Mouse (Mus musculus): ENCODE measurements around the gene Itpr2.

DNA sequence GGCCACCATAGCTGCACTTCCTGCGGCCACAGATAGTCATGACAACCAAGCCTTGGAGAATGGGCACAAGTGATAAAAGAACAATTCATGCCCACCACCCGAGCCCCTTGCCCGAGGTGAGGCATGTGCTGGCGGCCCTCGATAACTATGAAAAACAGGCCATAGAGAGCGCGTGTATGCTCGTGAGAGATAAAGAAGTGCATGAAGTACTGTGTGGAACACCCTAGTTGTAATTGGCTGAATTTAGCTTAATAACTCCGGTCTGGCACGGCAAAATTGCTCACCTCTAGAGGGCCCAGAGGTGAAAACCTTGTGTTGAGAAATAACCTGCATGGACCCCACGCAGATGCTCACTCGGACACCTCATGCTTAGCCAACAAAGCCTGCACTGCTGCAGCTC is 282.5 kb downstream of the Itpr2 start:
- TF ChIP-seq CTCF (IDR thresholded peaks at IDR 0.05; ENCODE audit: low read depth, low read length): no peak
- TF ChIP-seq POLR2A (IDR thresholded peaks at IDR 0.05; ENCODE audit: borderline replicate concordance, low read depth, low read length): no peak
